Mouse (Mus musculus): ENCODE measurements around the gene Csad.

Csad gene

DNA sequence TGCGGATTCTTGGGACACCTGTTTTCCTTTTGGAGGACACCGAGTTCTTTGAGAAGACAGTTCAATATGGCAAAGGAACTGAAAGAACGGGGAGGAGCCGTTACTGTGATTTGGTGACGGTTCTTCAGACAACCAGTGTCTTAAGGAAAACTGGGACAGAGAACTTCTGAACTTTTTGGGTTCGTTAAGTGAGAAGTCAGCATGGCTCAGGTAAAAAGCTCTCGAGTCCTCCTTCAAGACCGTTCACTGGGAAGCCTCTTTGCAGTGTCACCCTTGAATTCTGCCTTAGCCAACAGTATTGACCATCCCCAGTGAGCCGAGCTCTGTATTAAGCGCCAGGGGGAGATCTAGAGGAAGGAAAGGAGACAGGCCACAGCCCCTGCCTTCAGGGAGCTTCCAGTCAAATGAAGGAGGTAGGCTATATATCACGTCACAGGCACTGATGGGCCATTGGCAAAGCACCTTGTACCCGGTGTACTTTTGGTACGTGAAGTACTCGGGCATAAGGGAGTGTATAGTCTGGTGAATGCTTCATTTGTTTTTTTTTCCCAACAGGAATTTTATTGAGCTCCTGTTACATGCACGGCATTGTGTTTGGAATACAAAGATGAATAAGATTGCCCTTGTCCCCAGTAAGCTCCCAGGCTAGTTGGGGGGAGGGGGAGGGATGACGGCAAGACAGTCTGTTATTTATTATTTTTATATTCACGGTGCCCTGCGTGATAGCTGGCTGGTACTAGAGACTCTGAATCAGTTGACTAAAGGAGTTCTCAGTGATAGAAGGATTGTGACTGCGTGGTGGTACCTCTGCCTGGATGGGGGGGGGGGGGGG, at the start of gene Csad:
TSS of gene Csad (minus strand) at position 51 of the 832 bp plus-strand sequence.
- no peak for DNase-seq

DNA sequence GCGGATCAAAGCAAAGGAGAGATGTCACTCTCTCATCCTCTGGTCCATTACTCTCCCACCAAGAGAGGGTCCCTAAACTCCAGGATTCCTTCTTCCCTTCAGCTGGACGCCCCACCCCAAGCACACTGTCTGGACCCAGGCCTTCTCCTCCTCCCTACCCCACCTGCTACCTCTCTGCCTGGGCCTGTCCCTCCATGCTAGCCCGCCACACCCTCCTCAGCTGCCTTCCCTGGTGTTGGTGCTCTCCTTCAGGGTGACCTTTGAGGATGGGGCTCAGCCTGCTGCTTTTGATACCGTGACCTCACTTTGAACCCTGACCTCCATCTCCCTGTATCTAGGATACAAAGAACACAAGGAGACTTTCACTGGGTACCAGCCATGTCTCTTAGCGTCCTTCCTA, 46.0 kb upstream of the Csad start:
- DNase-seq: no peak

- no peak for DNase-seq
Observed at GRCm38 (mm10) chr15:102249967-102250366, 45.4 kb upstream of the Csad start.

DNA sequence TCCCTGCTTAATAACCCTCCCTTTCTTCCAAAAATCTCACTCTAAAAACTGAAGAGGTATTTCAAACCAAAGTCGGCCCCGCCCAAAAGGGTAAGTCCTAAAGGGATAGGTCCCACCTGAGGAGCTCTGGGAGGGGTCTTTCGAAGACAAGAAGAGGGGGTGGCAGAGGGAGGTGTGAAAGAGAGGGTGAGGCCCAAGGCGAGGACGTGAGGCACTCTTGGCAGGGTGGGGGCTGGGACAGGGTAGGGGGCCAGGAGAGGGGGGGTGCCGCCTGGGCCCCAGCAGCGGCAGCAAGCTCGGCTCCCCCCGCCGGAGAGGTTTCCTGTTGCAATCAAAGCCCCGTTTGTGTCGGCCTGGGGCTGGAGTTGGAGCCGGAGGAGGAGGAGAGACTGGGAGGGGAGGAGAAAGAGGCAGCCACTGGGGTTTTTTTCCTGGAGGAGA, 44.7 kb upstream of the Csad start:
- no peak for DNase-seq

- no peak for DNase-seq
Observed at GRCm38 (mm10) chr15:102248812-102249191, 44.3 kb upstream of the Csad start.

- no peak for DNase-seq
Observed at GRCm38 (mm10) chr15:102248131-102248811, 43.7 kb upstream of the Csad start.

DNA sequence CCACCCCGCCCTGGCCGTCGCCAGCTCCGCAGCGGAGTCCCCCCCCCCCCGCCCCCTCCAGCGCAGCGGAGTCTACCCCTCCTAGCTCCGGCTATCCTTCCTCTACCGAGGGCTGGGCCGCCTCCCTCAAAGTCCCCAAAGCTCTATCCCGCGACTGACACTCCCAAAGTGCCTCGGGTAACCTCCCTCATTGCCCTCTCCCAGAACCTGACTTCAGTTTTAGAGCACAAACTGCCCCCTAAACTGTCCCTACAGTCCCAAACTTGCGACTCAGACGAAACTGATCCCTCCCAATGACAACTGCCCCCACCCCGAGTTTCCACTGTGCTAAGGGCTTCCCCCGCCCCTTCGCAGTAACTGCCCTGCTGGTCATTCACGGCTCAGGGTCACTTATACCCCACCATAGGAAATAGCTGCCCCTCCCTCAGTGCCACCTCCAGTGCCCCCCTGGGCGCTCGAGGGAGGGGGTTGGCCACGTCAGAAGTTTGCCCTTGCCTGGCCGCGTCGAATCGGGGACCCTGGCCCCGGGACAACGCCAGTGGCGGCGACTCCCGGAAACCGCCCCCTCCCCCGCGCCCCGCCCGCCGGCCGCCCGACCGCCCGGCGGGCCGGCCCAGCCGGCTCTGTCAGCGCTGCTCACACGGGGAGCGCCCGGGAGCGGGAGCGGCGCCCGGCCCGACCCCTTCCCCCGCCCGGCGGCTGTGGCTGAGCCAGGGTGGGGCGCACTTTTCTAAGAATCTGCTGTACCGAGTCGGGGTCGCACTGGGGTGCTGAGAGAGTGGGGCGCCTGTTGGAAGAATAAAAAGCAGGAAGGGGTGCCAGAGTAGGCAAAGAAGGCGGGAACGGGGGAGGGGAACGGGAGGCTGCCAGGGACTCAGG, 43.0 kb upstream of the Csad start:
- DNase-seq: peak; percentile 55

DNA sequence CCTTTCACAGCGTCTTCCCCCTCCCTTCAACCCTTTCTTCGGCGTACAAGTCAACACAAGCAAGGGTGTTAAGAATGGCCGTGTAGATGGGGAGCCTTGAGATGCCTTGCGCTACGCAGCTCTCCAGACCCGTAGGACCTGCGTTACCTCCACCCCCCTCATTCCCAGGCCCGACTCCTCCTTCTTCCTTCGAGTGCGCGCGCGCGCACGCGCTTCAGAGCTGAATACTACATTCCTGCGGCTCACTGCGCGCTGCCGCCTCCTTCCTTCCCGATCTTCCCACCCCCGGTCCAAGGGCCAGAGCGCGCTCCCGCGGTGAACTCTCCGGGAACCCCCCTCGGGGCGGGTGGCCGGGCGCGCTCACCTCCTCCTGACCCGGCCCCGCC, 42.3 kb upstream of the Csad start:
- DNase-seq: peak; percentile 92

DNA sequence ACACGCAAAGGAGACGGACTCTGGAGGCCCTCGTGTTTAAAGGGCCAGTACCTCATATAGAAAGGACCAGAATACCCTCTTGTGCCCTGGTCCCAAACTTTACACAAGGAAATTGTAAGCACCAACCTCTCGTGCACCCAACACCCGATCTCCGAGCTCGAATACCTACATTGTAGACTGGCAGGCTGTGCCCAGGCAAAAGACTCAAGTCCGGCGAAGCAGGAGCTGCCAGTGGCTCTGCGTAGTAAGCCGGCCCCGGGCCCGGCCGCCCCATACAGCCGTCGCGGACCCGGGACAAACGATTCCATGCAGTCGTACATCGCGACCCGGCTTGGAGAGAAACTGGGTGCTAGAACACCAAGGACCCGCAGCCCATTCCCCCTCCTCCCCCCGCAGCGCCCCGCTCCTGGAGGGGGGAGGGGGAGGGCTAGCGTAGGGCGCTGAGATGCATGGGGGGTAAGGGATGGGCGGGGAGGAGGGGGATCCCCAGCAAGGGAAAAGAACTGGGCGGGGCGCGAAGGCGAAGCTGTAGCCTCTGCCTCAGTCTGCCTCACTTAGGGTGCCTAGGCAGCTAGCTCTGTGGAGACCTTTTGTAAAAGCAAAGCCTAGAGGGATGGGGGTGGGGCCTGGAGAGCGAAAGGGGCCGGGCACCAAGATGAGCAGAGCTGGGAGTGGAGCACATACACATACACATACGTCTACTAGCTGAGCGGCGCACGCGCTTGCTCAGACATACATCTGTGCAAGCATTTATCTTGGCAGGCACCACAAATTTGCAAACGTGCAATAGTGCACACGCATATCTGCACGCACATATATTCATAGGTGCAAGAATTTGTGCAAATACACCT, 41.6 kb upstream of the Csad start:
- peak; percentile 87 for DNase-seq

- DNase-seq: no peak
Observed at GRCm38 (mm10) chr15:102245461-102245881, 40.9 kb upstream of the Csad start.

GRCm38 (mm10) chr15:102244306-102245191, 40.0 kb upstream of the Csad start:
- no peak for DNase-seq

DNA sequence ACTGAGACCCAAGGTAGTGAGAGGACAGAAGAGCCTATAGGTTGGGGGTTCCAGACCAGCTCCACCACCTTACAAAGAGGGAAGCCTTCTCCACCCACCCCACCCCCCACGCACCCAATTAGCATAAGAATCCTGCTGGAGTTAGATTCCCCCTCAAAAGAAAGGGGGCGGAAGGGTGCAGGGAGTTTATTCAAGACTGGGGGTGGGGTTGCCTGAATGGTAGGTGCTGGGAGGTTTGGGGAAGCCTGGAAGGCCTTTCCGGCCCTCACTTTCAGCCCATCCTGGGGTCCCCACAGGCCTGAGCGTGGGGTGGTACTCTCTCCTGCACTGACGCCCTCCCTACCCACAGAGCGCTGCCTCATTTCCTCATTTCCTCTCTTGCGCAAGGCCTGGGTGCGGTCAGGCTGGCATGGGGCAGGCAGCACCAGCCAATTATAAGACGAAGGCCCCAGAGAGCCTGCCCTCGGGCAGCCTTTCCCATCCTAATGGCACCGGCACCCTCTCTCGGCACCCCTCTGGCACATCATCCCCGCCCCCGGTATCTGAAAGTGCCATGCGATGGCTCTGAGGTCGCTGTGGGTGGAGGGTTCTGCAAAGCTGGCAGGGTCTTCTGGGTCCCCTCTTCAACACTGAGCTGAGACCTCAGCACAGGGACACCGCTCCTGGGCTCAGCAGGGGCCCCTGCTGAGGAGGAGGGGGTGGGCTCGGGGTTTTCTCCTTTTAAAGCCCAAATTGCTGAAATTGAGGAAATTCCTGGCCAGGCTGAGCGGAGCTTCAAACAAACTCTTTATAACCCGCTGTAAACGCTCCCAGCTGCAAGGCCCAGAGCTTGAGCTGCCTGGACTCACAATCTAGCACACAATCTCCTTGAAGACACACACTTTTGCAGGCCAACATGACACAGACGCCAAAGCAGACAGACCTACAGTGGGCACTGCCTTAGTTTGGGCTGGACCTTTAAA, 39.0 kb upstream of the Csad start:
- no peak for DNase-seq

DNA sequence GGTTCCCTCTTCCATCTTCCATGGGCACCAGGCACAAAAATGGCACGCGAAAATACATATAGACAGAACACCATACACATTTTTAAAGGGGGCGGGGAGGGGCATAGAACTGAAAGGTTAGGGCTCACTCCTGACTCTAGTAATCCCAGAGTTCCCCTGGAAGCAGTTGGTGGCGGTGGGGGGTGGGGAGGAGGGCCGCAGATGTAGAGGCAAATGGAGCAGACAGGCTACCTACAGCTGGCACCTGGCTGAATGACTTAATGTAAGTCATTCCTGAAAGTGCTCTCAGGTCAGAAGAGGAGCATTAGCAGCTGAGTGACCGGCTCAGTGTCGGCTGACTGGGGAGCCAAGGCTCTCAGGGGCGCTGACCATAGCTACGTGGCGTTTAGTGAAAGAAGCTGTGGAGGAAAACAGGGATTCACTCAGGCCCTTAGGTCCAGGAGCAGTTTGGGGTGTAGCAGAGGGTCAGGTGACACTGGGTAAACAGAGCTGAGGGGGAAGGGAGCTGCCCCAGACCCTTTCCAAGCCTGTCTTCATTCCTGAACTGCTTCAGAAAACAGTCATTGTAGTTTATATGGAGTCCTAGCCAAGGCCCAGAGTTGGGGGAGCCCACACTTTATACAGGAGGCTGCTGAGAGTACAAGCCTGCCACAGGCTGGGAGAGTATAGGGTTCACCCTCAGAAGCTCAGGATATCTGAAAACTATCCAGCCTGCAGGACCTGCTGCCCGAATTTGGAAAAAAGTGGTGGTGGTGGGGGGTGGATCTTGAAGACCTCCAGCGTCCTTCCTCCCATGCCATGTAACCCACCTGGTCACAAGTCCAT, 38.1 kb upstream of the Csad start:
- DNase-seq: no peak

GRCm38 (mm10) chr15:102240607-102241006, 36.1 kb upstream of the Csad start:
- no peak for DNase-seq

GRCm38 (mm10) chr15:102239851-102240250, 35.3 kb upstream of the Csad start:
- DNase-seq: no peak

- DNase-seq: peak; percentile 77
Observed at GRCm38 (mm10) chr15:102239260-102239590, 34.7 kb upstream of the Csad start.

GRCm38 (mm10) chr15:102238543-102239259, 34.2 kb upstream of the Csad start:
- DNase-seq: no peak

GRCm38 (mm10) chr15:102235371-102236027, 31.0 kb upstream of the Csad start:
- DNase-seq: no peak
